Mouse (Mus musculus): ENCODE measurements at regions not wholly inside any gene's neighbourhood (a gene's known extent, or its start where the extent isn't known, plus 50 kb on each side); places are given as distances from the start of the nearest gene placed in this dataset.

DNA sequence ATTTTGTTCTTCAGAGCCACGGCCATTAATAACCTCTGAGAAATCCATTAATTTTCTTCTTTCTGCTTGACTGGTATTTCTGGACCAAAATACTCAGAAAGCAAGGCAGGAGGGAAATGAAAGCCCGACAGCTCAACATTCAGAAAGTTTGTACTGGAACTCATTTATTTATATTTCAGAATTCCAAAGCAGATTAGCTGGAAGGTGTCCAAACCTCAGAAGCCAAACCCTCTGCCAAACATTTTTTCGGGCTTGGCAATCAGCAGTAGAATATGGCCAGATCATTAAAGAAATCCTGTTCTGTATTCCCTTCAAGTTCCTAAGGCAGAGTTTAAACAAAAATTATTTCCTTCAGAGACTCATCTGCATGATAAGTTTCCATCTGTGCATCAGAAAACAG lies 450.4 kb upstream of the Tbl1xr1 start:
- TF ChIP-seq POLR2A (IDR thresholded peaks at IDR 0.05; ENCODE audit: insufficient read length, low read depth), result no peak
- TF ChIP-seq E2F4 (IDR thresholded peaks at IDR 0.05; ENCODE audit: insufficient read depth), result no peak
- no peak for TF ChIP-seq TCF12 (IDR thresholded peaks at IDR 0.05; ENCODE audit: insufficient read depth, poor library complexity, severe bottlenecking)
- TF ChIP-seq MYOD1 (IDR thresholded peaks at IDR 0.05; ENCODE audit: control insufficient read depth in 1 of 3, insufficient read length in 2 of 3, low read depth in 2 of 3), result no peak
- no peak for TF ChIP-seq USF1 (IDR thresholded peaks at IDR 0.05; ENCODE audit: low read depth)
- TF ChIP-seq POLR2AphosphoS2 (IDR thresholded peaks at IDR 0.05; ENCODE audit: insufficient read length, low read depth), result no peak
- TF ChIP-seq MYOG (IDR thresholded peaks at IDR 0.05; ENCODE audit: control insufficient read depth in 1 of 3, insufficient read depth in 1 of 3, insufficient read length in 2 of 3, low read depth in 2 of 3), result no peak
- TF ChIP-seq MAX (IDR thresholded peaks at IDR 0.05; ENCODE audit: low read depth), result no peak
- no peak for TF ChIP-seq TCF3 (IDR thresholded peaks at IDR 0.05; ENCODE audit: insufficient read length, low read depth)
- no peak for TF ChIP-seq CEBPB (IDR thresholded peaks at IDR 0.05; ENCODE audit: insufficient read depth, poor library complexity, severe bottlenecking)
